Mouse (Mus musculus) heart, adult 2 months (tissue): ENCODE data around the gene Igf2bp3. TPM values are rescaled to one million over a fixed set of nuclear protein-coding genes. Genes with fewer than 3 reads are reported as not detected.
A peak's percentile ranks its signal among the peaks of the same experiment; 100 is the strongest.

Experiments used
- DNase-seq, 2 experiments: peaks; one replicate each; pipeline ENCODE4 v3.0.0; 2021
- H3K27ac ChIP-seq: fragments of 200-600 bp; 2 replicates; pipeline ENCODE4 v1.8.1; 2022
- H3K27me3 ChIP-seq: fragments of 200-500 bp; 2 replicates; pipeline ENCODE4 v1.6.1; 2012; ENCODE audit warnings: mild to moderate bottlenecking, low read length, inconsistent platforms, mixed read lengths; ENCODE audit not compliant: control insufficient read depth, insufficient read depth
- H3K36me3 ChIP-seq: fragments of 200-500 bp; 2 replicates; pipeline ENCODE4 v1.6.1; 2012; ENCODE audit warnings: low read length, inconsistent platforms; ENCODE audit not compliant: control insufficient read depth, insufficient read depth
- H3K4me1 ChIP-seq: fragments of 200-500 bp; 2 replicates; pipeline ENCODE4 v1.6.1; 2011; ENCODE audit warnings: low read length; ENCODE audit not compliant: control insufficient read depth, insufficient read depth
- H3K4me3 ChIP-seq: fragments of 200-600 bp; 2 replicates; pipeline ENCODE4 v1.8.1; 2022
- H3K79me2 ChIP-seq: fragments of 200-500 bp; replicated peaks from 2 replicates; pipeline ENCODE4 v1.6.1; 2012; ENCODE audit warnings: mild to moderate bottlenecking, inconsistent platforms, low read length, moderate library complexity, mixed read lengths; ENCODE audit not compliant: control insufficient read depth, insufficient read depth
- H3K9ac ChIP-seq: fragments of 200-500 bp; 2 replicates; pipeline ENCODE4 v1.6.1; 2012; ENCODE audit warnings: low read depth, mild to moderate bottlenecking, control low read depth, inconsistent platforms, low read length, mixed read lengths
- CTCF ChIP-seq: fragments of 200-600 bp; IDR thresholded peaks from 2 replicates; pipeline ENCODE4 v1.8.1; 2022; ENCODE audit warnings: antibody characterized with exemption, mild to moderate bottlenecking, moderate library complexity
- EP300 ChIP-seq: fragments of 200-500 bp; IDR thresholded peaks from 2 replicates; pipeline ENCODE4 v1.6.1; 2011; ENCODE audit warnings: low read depth, low read length, control low read depth; ENCODE audit not compliant: insufficient read depth
- POLR2A ChIP-seq: fragments of 200-500 bp; IDR thresholded peaks from 2 replicates; pipeline ENCODE4 v1.6.1; 2011; ENCODE audit warnings: mild to moderate bottlenecking, low read depth, low read length, control low read depth; ENCODE audit not compliant: insufficient read depth
- WGBS: fragments of 180-500 bp; shearing (Covaris S2); methylation state at CpG from one replicate; pipeline ENCODE4 v1.1.7; 2018; 5-methylcytosine and 5-hydroxymethylcytosine counted together
- intact Hi-C: fragments of 180-260 bp; cut with DNase I; formaldehyde crosslinking; loops from one replicate; pipeline ENCODE4 v1.15.1; 2025
- polyA plus RNA-seq: library from polyadenylated mRNA; depleted of rRNA; stranded (reverse); fragments of >200 nt; gene quantifications from 2 replicates; pipeline ENCODE4 v1.2.3, GENCODE M21; 2012
- total RNA-seq, 2 experiments: library from RNA; stranded (reverse); gene quantifications; 2 replicates each; pipeline ENCODE4 v1.2.3; 2021

The Igf2bp3 gene
- total and polyA plus RNA-seq, 3 experiments: not detected

DNA sequence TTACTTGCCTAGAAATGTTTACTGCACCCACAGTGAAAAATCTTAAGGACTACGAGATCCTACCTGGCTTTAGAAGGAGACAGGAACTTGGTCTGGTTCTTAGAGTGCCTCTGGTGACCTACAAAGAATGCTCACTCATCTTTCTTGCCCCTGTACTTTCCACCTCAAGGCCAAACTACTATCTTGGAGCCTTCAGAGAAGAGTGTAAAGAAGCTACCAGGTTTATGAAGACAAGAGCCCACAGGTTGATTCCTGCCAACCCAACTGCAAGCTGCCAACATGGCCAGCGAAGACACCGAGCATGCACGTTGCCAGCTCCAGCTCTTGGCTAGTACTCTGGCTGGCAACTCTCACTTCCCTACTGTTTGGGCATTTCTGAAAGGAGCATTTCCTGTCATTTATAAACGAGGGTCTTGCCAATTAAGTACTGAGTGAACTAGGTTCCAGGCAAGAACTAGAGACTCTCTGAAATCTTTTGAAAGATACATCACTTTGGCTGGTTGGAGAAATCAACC, 117.1 kb downstream of the Igf2bp3 start:
- DNase-seq: peak in 1 of 2 experiments; percentile 31
- H3K79me2 ChIP-seq: no peaks in the 10 kb centered on the region
- intact Hi-C loops: loop anchor here (2.0 kb wide), 1 partner anchor 23 kb away; no protein-coding TSS in a partner anchor
- H3K4me3 ChIP-seq: peak overlapping the region; percentile 33
- peaks cover 5% of the 10 kb centered on the region; the same call in 1 of the 2 replicates for H3K36me3 ChIP-seq
- no peaks in the 10 kb centered on the region for H3K27me3 ChIP-seq
- peaks cover 9% of the 10 kb centered on the region for H3K4me1 ChIP-seq
- H3K9ac ChIP-seq: no peak overlapping the region
- TF ChIP-seq EP300 (no peak), POLR2A (no peak), CTCF (no peak)
- 17% methylated on average over 5 of the region's 5 CpGs for WGBS
- peak overlapping the region; percentile 74 for H3K27ac ChIP-seq

DNA sequence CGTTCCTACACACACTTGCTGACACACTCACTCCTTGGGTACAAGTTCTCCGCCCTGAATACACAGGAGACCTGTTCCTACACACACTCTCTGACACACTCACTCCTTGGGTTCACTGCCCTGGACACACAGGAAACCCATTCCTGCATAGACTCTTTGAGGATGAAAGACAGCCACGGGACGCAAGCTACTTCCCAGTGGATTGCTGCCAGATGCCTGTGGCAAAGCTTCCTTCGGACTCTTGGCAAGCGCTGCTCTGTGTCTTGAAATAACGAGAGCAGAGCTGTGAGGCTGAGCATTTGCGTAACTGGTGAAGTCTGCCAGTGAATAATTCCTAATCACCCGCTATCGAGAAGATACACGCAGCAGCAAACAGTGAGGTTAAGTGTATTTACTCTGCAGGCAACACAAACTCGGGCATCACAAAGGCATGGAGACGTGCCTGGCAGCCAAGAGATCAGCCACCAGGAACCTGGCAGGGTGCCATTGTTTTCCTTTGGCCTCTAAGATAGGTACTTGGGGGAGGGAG, 117.8 kb downstream of the Igf2bp3 start:
- Histone ChIP-seq H3K27ac (peak overlapping the region; percentile 74), H3K4me1 (peaks cover 9% of the 10 kb centered on the region), H3K27me3 (no peaks in the 10 kb centered on the region), H3K9ac (0 out of 2 replicates have a peak overlapping the region, but pooled peaks have one; percentile 3), H3K36me3 (peaks cover 5% of the 10 kb centered on the region; the same call in 1 of the 2 replicates), H3K79me2 (no peaks in the 10 kb centered on the region), H3K4me3 (peak overlapping the region; percentile 33)
- intact Hi-C loops: loop anchor here (2.0 kb wide), 1 partner anchor 22 kb away; no protein-coding TSS in a partner anchor
- TF ChIP-seq POLR2A: 0 out of 2 replicates have a peak, but pooled peaks have one; percentile 10
- TF ChIP-seq CTCF: no peak
- WGBS: 9% methylated on average over 13 of the region's 13 CpGs
- DNase-seq: peak; percentile 79 to 88

DNA sequence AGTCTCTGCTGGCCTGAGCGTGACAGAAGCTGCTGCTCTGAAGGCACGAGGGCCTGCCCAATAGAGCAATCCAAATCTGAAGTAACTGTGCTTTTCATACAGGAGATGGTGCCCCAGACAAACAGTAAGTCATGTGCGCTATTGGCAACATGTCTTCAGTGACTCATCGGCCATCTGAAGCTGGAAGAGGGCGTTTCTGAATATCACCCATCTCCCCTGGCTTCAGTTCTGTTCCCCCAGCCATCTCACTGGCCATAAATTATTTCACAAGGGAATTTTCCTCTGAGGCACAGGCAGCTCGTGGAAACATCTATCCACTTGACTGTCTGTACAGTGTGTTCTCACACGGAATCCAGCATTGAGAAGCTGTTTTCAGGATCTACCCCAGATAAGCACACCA, 118.3 kb downstream of the Igf2bp3 start:
- H3K4me1 ChIP-seq: peaks cover 9% of the 10 kb centered on the region
- intact Hi-C loops: loop anchor here (2.0 kb wide), 1 partner anchor 22 kb away; no protein-coding TSS in a partner anchor
- WGBS: 34% methylated on average over 7 of the region's 7 CpGs

DNA sequence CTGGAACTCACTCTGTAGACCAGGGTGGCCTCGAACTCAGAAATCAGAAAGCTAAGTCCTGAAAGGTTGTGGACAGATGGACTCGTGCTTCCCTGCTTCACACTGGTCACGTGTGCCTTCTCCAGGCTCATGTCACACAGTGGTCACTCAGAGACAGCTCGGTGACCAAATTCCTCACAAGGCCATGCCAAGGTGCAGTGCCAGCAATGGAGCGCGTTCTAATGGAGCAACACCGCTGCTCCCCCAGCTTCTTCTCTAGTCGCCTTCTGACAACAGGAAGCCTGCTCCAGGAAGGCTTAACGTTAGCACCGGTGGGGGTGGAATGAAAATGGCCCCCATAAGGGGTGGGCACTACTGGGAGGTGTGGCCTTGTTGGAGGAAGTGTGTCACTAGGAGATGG, 119.8 kb downstream of the Igf2bp3 start:
- Histone ChIP-seq H3K9ac (no peak overlapping the region), H3K4me1 (peaks cover 9% of the 10 kb centered on the region), H3K36me3 (peaks cover 5% of the 10 kb centered on the region; the same call in 1 of the 2 replicates), H3K27ac (no peak overlapping the region), H3K79me2 (no peaks in the 10 kb centered on the region), H3K27me3 (no peaks in the 10 kb centered on the region), H3K4me3 (no peak overlapping the region)
- TF ChIP-seq CTCF: no peak
- no peak for TF ChIP-seq POLR2A
- no peak for TF ChIP-seq EP300
- DNase-seq: no peak
- intact Hi-C loops: no loop called here
- 78% methylated on average over 10 of the region's 10 CpGs for WGBS

More for the DNA sequence above, 118.3 kb downstream of the Igf2bp3 start:
- H3K9ac ChIP-seq: no peak overlapping the region
- peak overlapping the region; percentile 74 for H3K27ac ChIP-seq
- no peaks in the 10 kb centered on the region for H3K27me3 ChIP-seq
- H3K4me3 ChIP-seq: no peak overlapping the region; the same call in 1 of the 2 replicates
- peak; percentile 48 to 71 for DNase-seq
- TF ChIP-seq EP300: 0 out of 2 replicates have a peak, but pooled peaks have one; percentile 22
- TF ChIP-seq POLR2A: no peak
- H3K36me3 ChIP-seq: peaks cover 5% of the 10 kb centered on the region; the same call in 1 of the 2 replicates
- no peaks in the 10 kb centered on the region for H3K79me2 ChIP-seq

DNA sequence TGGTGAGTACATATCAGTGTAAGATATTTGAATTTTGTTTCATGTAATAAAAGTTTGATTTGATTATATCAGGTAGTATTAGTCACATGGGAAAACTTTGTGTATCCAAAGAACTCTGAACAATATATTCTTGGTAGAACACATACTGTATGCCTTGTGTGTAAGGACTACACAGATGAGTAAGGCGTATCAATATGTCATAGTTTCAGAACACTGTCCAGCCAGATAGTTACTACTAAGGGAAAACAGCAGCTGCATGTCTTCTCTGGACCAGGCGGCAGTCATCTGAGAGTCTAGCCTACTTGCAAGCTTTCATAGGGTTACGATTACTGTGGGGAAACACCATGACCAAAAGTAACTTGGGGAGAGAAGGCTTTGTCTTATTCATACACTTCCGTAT, 131.7 kb downstream of the Igf2bp3 start:
- H3K9ac ChIP-seq: no peak overlapping the region
- 93% methylated on average over 4 of the region's 4 CpGs for WGBS
- TF ChIP-seq POLR2A: no peak
- no peak for TF ChIP-seq EP300
- no peak for TF ChIP-seq CTCF
- H3K36me3 ChIP-seq: no peaks in the 10 kb centered on the region; the same call in 1 of the 2 replicates
- H3K27ac ChIP-seq: no peak overlapping the region
- H3K79me2 ChIP-seq: no peaks in the 10 kb centered on the region
- no peak overlapping the region for H3K4me3 ChIP-seq
- no peak for DNase-seq
- intact Hi-C loops: no loop called here
- peaks cover 1% of the 10 kb centered on the region; the same call in 1 of the 2 replicates for H3K4me1 ChIP-seq
- H3K27me3 ChIP-seq: no peaks in the 10 kb centered on the region

DNA sequence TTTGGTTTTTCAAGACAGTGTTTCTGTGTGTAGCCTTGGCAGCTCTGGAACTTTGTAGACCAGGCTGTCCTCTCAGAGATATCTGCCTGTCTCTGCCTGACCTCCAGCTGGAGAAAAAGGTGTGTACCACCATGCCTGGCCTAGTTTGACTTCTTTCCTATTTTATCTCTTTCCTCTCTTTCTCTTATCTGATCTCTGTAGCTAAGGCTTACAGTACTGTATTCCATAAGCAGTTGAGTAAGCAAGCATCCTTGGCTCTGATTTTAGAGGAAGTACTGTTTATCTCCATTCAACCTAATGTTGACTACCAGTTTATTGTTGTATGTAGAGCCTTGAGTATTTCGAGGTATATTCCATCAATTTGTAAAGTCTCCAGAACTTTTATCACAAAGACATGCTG, 135.4 kb downstream of the Igf2bp3 start:
- intact Hi-C loops: no loop called here
- Histone ChIP-seq H3K36me3 (peaks cover 7% of the 10 kb centered on the region), H3K4me3 (no peak overlapping the region), H3K27me3 (no peaks in the 10 kb centered on the region), H3K27ac (no peak overlapping the region), H3K79me2 (peaks cover 2% of the 10 kb centered on the region), H3K4me1 (peaks cover 4% of the 10 kb centered on the region), H3K9ac (no peak overlapping the region)
- TF ChIP-seq EP300 (no peak), CTCF (no peak), POLR2A (no peak)
- no peak for DNase-seq
- 69% methylated on average over 1 of the region's 1 CpGs for WGBS
